Mouse (Mus musculus): ENCODE measurements around the gene Slit3. TPM values are rescaled to one million over a fixed set of nuclear protein-coding genes. Genes with fewer than 3 reads are reported as not detected.

Slit3 gene
- total RNA-seq, 2 experiments from 2014 or later: not detected

- ATAC-seq (replicated peaks; ENCODE audit: low FRiP score, poor library complexity, severe bottlenecking): no peak
Measured at GRCm38 (mm10) chr11:35122091-35122811, 1.2 kb downstream of the Slit3 start.

DNA sequence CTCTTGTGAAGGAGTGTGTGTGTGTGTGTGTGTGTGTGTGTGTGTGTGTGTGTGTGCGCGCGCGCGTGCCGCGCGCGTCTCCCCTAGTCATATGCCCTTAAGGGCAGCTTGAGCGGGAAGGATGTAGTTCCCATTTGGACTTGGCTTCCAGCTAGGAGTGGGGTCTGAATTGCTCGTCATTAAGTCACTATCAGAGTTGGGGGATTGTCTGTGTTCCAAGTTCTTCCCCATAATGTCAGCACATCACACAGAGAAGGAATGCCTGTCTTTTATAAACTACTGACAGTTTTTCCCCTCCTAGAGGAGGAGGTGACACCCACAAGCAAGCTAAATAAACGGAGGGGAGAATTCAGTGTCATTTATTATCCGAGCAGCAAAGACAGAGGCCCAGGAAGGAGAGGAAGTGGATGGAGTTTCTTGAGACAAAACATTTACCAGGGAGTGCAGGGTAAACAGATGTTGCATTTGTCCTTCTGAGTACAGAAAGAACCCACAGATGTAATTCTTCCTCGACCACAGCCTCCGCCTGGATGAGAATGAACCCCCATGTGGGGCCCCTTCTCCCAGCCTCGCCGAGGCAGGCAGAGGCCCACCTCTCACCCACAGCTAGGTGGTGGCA is 3.6 kb downstream of the Slit3 start:
- no peak for ATAC-seq (replicated peaks; ENCODE audit: low FRiP score, poor library complexity, severe bottlenecking)

DNA sequence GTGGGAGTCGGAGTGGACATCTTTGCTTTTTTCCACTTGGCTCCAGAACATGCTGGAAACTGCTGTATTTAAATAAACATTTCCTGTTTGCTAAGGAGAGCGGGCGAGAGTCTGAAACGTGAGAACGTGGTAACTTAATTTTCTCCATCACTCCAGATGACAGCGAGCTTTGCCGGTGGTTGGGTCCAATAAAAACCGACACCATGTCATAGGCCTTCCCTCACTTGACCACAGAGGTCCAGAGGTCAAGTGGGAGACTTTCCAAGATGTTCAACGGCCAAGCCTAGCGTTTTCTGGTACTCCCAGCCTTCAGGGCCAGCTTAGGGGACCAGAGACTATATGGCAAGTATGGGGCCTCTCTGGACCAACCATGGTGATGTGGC is 4.1 kb downstream of the Slit3 start:
- ATAC-seq (replicated peaks; ENCODE audit: low FRiP score, poor library complexity, severe bottlenecking): no peak

GRCm38 (mm10) chr11:35131740-35132139 is 10.7 kb downstream of the Slit3 start:
- ATAC-seq (replicated peaks; ENCODE audit: low FRiP score, poor library complexity, severe bottlenecking): no peak

DNA sequence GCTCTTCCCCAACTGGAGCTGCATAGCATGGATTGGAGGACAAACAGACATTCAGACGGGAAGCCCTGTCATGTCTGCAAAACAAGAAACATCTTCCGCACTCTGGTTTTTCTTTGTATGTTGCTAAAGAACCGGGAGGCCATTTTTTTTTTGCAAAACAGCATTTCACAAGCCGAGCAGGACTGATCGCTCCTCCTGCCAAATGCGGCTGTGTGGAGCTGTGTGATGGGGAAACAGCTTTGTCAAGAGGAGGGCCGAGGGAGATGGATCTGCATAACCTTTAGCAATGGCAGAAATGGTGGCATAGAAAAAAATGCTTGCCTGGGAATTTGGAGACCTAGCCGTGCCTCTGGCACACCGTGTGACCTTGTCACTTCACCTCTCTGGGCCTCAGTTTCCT is 15.6 kb downstream of the Slit3 start:
- no peak for ATAC-seq (replicated peaks; ENCODE audit: low FRiP score, poor library complexity, severe bottlenecking)

DNA sequence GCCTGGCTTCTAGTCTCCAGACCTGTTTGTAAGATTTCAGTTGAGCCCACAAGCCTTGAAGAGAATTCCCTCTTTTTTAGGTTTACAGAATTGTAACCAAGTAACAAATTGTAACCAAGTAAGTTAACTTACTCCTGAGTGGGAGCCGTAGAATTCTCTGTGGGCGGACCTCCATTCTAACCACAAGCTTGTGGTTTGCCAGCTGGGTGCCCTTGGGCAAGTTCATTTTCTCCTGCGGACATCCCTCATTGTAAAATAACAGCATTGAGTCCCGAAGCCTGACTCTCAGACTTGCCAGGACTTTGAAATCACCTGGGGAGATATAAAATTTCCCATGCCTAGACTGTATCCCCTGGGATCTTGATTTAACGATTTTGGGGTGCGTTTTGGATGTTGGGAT is 19.1 kb downstream of the Slit3 start:
- ATAC-seq (replicated peaks; ENCODE audit: low FRiP score, poor library complexity, severe bottlenecking): no peak

DNA sequence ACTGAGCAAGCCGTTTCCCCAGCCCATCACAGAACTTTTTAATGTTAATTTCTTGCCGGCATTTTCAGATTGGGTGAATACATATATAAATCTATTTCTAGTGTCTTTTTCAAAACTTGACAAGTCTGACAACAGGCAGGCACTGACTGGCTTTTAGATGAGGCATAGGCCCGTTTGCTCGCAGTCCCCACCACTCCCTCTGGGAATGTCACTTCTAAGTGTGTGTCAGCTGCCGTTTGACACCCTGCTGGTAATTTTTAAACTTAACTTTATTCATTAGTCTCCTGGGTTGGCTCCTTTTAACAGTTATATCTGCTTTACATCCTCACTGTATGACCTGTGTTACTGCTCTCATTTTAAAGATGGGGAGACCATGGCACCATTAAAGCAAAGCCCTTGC is 21.2 kb downstream of the Slit3 start:
- no peak for ATAC-seq (replicated peaks; ENCODE audit: low FRiP score, poor library complexity, severe bottlenecking)

DNA sequence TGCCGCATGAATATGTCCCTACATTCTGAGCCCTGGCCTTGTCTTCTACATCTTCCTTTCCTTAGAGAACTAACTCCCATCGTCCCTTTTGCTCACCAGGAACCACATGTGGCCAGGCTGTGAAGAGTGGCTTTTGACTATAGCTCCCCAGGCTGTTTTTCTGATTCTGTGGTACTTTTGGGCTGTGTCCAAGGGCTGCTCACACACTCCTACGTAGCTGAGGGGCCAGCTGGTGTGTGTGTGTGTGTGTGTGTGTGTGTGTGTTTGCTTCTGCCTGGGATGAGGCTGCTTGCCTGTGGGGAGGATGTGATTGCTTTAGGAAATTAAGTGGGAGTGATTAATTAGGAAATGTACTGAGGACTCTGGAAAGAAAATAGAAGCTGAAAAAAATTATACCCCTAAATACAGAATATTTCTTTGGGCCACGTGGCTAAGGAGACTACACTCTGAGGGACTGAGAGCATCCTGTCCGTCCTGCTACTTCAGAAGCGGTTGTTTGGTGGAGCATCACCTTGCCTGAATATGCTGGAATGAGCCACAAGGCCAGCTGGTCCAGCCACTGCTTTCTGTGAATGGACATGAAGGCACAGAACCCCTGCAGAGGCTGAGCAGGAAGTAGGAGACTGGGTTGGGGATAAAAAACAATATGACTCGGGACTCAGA is 21.8 kb downstream of the Slit3 start:
- ATAC-seq (replicated peaks; ENCODE audit: low FRiP score, poor library complexity, severe bottlenecking): no peak

- ATAC-seq (replicated peaks; ENCODE audit: low FRiP score, poor library complexity, severe bottlenecking): no peak
Measured at GRCm38 (mm10) chr11:35147818-35148445, 26.9 kb downstream of the Slit3 start.

DNA sequence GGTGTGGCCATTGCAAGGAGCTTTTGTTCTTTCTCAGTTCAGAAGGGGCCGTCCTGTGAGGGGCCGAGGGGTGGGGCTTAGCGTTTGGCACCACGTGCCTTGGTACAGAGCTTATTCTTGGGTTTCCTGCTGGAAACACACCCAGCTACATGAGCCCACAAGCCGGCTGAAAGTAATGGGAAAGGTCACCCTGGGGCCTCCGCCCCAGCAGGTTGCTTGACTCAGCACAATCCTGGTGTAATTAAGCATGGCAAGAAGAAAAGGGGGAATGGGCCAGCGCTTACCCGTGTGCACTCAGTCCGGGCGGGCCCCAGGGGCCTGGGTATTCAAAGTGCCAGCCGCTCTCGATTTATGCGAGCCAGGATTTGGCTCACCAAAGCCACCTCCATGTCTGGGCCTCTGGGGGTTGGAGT is 30.5 kb downstream of the Slit3 start:
- no peak for ATAC-seq (replicated peaks; ENCODE audit: low FRiP score, poor library complexity, severe bottlenecking)

DNA sequence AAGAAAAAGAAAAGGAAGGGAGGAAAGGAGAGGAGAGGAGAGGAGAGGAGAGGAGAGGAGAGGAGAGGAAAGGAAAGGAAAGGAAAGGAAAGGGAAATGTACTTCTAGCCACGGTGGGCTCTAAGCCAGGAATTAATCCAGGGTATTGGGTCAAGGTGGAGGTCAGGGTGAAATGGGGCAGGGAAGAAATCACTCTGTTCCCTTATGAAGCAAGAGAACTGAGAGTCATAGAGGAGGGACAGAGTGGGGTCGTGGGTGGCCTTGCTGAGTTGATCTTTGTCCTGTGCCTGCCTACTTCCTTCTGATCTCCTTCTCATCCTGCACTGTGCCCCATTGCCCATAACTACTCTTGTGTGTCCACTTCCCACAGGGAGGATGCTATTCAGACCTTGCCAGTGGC is 31.9 kb downstream of the Slit3 start:
- no peak for ATAC-seq (replicated peaks; ENCODE audit: low FRiP score, poor library complexity, severe bottlenecking)

DNA sequence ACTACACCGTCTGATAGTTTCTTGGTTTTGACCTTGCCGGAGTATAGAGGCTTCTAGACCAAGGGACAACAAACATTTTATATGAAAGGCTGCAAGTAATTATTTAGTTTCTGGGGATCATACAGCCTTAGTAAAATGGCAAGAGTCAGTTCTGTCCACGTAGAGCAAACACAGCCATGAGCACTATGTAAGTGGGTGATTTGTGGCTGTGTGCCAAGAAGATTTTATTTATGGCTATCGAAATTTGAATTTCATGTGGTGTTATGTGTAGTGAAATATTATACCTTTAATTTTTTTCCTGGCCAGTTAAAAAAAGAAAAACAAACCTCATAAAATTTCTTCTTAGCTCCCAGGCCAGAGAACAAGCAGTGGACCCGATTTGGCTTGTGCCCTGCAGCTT is 33.4 kb downstream of the Slit3 start:
- no peak for ATAC-seq (replicated peaks; ENCODE audit: low FRiP score, poor library complexity, severe bottlenecking)

DNA sequence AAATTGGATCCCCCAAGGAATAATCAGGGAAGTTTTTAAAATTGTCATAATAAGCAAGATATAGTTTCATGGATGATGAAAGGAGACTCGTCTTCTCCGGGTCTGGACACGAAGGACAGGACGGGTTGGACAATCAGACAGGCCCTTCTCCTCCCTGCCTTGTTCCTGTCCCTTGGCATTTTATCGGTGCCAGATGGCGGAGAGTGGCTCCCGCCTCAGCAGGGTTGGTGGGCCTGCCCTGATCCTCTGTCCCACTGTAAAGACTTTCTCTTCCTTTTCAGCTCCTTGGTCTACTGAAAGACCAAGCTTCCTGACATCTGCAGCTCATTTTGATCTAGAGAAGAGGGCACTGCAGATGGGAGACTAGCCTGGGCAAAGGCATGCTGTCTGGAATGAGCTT is 34.3 kb downstream of the Slit3 start:
- ATAC-seq (replicated peaks; ENCODE audit: low FRiP score, poor library complexity, severe bottlenecking): no peak

DNA sequence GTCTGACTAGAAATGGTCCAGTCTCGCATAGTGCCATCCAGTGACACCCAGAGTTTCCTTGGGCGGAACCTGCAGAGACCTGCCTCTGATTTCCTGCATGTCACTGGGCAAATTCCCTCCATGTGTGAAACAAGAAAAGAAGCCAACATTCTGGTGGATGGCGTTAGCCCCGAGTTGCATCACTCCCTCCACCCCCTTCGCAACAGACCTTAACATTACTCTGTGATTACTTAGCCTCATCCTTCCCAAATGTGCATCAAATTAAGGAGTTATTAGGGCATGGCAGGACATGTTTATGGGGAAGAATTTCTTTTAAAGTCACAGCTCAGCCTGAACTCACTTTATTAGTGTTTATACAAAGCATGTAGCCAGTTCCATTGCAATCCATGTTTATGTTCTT is 35.7 kb downstream of the Slit3 start:
- no peak for ATAC-seq (replicated peaks; ENCODE audit: low FRiP score, poor library complexity, severe bottlenecking)

GRCm38 (mm10) chr11:35160682-35161211 is 39.7 kb downstream of the Slit3 start:
- no peak for ATAC-seq (replicated peaks; ENCODE audit: low FRiP score, poor library complexity, severe bottlenecking)

DNA sequence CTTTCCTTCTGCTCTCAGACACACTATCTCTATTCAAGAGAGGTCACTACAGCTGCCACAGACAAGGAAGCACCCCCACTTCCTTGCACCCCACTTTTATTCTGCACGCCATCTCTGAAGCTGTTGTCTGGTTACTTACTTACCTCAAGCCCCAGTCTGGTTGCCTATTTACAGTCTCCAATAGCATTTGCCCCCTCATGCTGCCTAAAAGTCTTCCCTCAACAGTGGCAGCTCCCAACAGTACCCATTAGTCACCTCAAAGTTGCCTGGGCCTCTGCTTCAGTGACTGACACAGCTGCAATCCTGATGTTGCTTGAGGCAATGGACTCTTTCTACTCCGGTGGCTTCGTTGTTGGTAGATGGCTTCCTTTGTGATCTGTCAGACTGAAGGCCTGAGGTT is 42.4 kb downstream of the Slit3 start:
- no peak for ATAC-seq (replicated peaks; ENCODE audit: low FRiP score, poor library complexity, severe bottlenecking)

GRCm38 (mm10) chr11:35167176-35167575 is 46.2 kb downstream of the Slit3 start:
- no peak for ATAC-seq (replicated peaks; ENCODE audit: low FRiP score, poor library complexity, severe bottlenecking)

DNA sequence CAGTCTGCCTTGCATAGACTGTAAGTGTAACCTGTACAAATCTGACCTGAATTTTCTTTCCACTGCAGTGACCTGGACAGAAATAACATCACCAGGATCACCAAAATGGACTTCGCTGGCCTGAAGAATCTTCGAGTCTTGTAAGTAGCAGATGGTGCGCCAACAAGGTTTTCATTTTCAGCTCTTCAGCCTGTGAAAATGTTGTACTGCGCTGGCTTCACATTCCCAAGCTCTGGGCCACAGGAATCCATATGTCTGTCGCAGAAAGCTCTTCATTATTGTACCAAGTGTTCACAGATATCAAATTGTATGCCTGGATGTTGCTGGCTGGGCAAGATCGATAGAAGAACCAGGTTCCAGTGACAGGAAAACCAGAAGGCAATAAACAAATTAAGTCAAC is 50.5 kb downstream of the Slit3 start:
- ATAC-seq (replicated peaks; ENCODE audit: low FRiP score, poor library complexity, severe bottlenecking): no peak

DNA sequence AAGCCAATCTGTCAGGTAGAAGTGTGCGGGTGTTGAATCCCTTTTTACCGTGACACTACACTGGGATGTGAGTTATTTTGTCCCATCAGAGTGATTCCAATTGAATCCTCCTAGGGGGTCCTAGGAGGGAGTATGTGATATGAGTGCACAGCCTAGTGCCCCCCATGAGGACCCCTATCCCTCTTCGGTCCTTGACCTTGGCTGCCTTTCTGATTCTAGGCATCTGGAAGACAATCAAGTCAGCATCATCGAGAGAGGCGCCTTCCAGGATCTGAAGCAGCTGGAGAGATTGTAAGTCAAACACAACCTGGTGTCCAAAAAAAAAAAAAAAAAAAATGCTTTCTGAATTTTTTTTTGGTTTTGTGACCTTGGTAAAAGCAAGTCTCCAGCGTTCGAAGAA is 56.5 kb downstream of the Slit3 start:
- ATAC-seq (replicated peaks; ENCODE audit: low FRiP score, poor library complexity, severe bottlenecking): no peak

DNA sequence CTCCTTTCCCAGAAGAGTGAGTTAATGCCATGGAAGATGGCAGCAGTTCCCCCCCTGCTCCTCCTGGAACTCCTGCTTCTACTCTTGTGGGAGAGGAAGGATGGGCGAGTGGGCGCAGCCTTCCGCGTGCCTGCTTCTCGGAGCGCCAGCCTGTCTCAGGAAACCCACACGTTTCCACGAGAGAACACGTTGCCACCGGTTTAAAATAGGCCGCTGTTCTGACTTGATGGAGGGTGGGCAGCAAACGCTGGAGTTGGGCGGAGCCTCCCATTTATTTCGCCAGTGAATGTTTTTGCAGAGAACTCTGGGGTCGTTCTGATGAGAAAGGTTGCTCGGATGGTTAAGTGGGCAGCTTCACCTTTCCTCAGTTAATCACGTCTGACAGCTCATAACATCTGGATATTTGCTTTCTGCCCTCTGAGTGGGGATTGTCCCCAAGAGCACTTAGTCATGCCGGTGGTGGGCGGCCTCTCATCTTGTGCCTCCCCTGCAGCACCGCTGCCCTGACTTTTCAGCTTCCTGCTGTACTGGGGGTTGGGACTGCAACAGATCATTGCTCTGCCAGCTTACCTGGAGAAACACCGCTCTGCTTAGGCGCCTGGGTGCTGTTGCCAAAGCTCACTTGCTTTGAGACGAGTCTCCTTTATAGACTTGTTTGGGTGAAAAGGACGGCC is 57.3 kb downstream of the Slit3 start:
- ATAC-seq (replicated peaks; ENCODE audit: low FRiP score, poor library complexity, severe bottlenecking): no peak

All from erythroblast, adult 5-6 weeks (primary cell).